Mouse (Mus musculus): Measurements from ENCODE around the gene Ak5. TPM values are rescaled to one million over a fixed set of nuclear protein-coding genes. Genes with fewer than 3 reads are reported as not detected.
"Not testable (repeated sequence)": the region's sequence is repeated elsewhere in the genome, so short reads cannot be mapped to it uniquely, and the experiment has no call there.

The Ak5 gene
- polyA plus RNA-seq, 2 experiments, result 0.94 to 2.2 TPM

DNA sequence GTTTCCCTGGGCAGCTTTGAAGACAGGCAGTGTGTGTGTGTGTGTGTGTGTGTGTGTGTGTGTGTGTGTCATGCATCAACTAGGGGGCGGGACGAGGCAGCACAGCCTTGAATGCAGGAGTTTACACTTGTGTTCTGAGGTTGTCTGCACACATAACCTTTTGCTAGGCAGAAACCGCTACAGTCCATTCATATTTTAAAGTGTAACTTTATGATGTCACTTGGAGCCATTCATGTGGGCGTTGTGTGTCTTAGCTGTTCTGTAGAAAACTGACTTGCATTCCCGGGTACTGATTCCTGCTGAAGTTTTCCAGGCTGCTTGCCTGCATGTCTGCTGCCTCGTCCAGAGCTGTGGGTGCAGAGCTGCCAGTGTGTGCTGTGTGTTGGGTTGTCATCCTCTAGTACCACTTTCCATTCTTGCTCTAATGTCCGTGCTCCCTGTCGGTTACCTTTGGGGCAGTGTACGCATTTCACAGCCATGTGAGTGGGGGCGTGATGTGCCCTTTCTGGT lies 206.1 kb downstream of the Ak5 start:
- H3K27ac ChIP-seq (replicated peaks; ENCODE audit: low read depth, low read length), result no peak overlapping the region
- H3K4me2 ChIP-seq (replicated peaks; ENCODE audit: low read depth, low read length, severe bottlenecking), result no peak overlapping the region
- no peak for TF ChIP-seq POLR2A (IDR thresholded peaks at IDR 0.05; ENCODE audit: borderline replicate concordance, extremely low read depth, insufficient read depth, insufficient read length)
- 0 out of 2 replicates have a peak, but pooled peaks cover 7% of the 10 kb centered on the region for H3K4me1 ChIP-seq (ENCODE audit: control insufficient read depth, insufficient read depth, low read length)
- no peak overlapping the region for H3K9ac ChIP-seq (ENCODE audit: low read depth, low read length, severe bottlenecking)
- H3K27me3 ChIP-seq (ENCODE audit: control insufficient read depth, insufficient read depth, low read length), result no peaks in the 10 kb centered on the region
- no peak for ATAC-seq (ENCODE audit: low FRiP score, low read depth)
- peaks cover 27% of the 10 kb centered on the region for H3K36me3 ChIP-seq (ENCODE audit: control insufficient read depth, insufficient read depth, low read length)
- WGBS, result 88% methylated on average over 10 of the region's 10 CpGs
- no peak overlapping the region for H3K4me3 ChIP-seq (replicated peaks; ENCODE audit: low read length)
- no peaks in the 10 kb centered on the region for H3K9me3 ChIP-seq (ENCODE audit: control insufficient read depth, low read length)
- no peak for DNase-seq (ENCODE audit: low spot score)

DNA sequence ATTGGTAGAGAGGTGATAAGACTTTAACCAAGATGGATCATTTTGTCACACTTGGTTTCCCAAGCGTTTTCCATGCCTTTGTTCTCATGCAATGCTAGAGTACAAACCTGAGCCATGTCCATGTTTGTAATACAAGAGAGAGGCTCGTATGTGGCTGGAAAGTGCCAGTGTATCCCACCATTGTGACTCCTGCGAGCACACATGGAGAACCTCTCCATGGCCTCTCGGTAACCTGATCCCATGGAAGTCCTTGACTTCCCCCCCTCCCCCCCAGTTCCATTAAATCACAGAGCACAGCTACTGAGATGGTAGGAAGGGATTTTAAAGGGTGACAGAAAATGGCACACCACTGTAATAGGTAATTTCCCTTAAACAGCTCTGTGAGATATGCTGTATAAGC lies 207.4 kb downstream of the Ak5 start:
- no peak overlapping the region for H3K9ac ChIP-seq (ENCODE audit: low read depth, low read length, severe bottlenecking)

DNA sequence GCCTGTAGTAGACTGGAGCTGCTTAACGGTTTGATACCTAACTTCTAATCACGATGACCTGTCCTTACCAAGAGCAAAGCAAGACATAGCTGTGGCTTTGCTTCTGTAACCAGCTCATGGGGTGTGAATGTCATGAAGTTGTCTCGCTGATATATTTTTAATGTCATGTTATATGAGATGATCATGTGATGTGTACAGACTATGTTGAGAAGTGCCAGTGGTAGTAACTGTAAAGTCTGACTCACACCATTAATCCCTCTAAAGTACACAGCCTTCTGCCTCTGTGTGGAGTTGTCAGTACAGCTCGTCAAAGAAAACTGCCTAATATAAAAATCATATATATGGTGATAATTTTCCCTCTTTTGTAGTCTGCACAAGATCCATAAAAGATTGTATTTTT lies 209.3 kb downstream of the Ak5 start:
- not testable (repeated sequence) for DNase-seq (ENCODE audit: low spot score); H3K27ac ChIP-seq (replicated peaks; ENCODE audit: low read depth, low read length); ATAC-seq (ENCODE audit: low FRiP score, low read depth); H3K4me3 ChIP-seq (replicated peaks; ENCODE audit: low read length); H3K4me1 ChIP-seq (ENCODE audit: control insufficient read depth, insufficient read depth, low read length); H3K27me3 ChIP-seq (ENCODE audit: control insufficient read depth, insufficient read depth, low read length); H3K4me2 ChIP-seq (replicated peaks; ENCODE audit: low read depth, low read length, severe bottlenecking); H3K9ac ChIP-seq (ENCODE audit: low read depth, low read length, severe bottlenecking); H3K9me3 ChIP-seq (ENCODE audit: control insufficient read depth, low read length)
- 84% methylated on average over 4 of the region's 4 CpGs for WGBS
- H3K36me3 ChIP-seq (ENCODE audit: control insufficient read depth, insufficient read depth, low read length), result peaks cover 57% of the 10 kb centered on the region

More for the DNA sequence above, 207.4 kb downstream of the Ak5 start:
- Histone ChIP-seq H3K4me2 (replicated peaks; ENCODE audit: low read depth, low read length, severe bottlenecking) (no peak overlapping the region), H3K27ac (replicated peaks; ENCODE audit: low read depth, low read length) (no peak overlapping the region), H3K4me1 (ENCODE audit: control insufficient read depth, insufficient read depth, low read length) (0 out of 2 replicates have a peak, but pooled peaks cover 3% of the 10 kb centered on the region), H3K27me3 (ENCODE audit: control insufficient read depth, insufficient read depth, low read length) (no peaks in the 10 kb centered on the region), H3K4me3 (replicated peaks; ENCODE audit: low read length) (no peak overlapping the region), H3K9me3 (ENCODE audit: control insufficient read depth, low read length) (no peaks in the 10 kb centered on the region), H3K36me3 (ENCODE audit: control insufficient read depth, insufficient read depth, low read length) (peaks cover 40% of the 10 kb centered on the region)
- no peak for TF ChIP-seq POLR2A (IDR thresholded peaks at IDR 0.05; ENCODE audit: borderline replicate concordance, extremely low read depth, insufficient read depth, insufficient read length)
- 21% methylated on average over 4 of the region's 4 CpGs for WGBS
- no peak for ATAC-seq (ENCODE audit: low FRiP score, low read depth)
- DNase-seq (ENCODE audit: low spot score), result no peak

DNA sequence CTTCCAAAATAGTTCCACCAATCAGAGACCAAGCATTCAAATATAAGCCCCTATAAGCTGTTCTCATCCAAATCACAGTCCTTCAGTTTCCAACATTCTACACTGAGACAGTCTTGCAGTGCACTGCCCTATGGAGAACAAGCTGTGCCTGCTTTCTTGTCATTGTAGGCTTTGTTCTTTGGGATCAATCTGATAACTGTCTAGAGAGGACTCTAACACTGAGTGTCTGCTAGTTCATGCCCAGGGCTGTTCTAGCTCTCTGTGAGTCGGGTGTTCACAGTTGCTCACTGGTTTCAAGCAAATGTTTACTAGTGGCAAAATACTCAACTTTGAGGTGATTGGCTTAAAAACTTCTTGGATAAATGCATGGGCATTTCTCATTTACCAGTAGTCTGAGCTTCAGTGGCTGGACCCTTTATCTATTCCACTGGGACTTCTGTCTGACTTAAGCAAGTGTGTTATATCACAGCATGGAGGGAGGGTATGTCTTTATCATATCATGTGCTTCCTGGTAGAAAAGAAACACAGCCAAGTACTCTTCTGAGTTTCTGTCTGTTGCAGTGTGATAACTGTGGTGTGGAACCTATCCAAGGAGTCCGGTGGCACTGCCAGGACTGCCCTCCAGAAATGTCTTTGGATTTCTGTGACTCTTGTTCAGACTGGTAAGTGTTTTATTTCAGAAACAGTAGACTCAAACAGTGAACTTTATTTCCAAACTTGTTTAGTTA lies 210.7 kb downstream of the Ak5 start:
- no peak for DNase-seq (ENCODE audit: low spot score)
- no peak overlapping the region for H3K4me2 ChIP-seq (replicated peaks; ENCODE audit: low read depth, low read length, severe bottlenecking)
- no peak for ATAC-seq (ENCODE audit: low FRiP score, low read depth)
- H3K4me1 ChIP-seq (ENCODE audit: control insufficient read depth, insufficient read depth, low read length), result 0 out of 2 replicates have a peak, but pooled peaks cover 3% of the 10 kb centered on the region
- H3K36me3 ChIP-seq (ENCODE audit: control insufficient read depth, insufficient read depth, low read length), result peaks cover 60% of the 10 kb centered on the region
- no peaks in the 10 kb centered on the region for H3K9me3 ChIP-seq (ENCODE audit: control insufficient read depth, low read length)
- H3K4me3 ChIP-seq (replicated peaks; ENCODE audit: low read length), result no peak overlapping the region
- no peak overlapping the region for H3K27ac ChIP-seq (replicated peaks; ENCODE audit: low read depth, low read length)
- H3K9ac ChIP-seq (ENCODE audit: low read depth, low read length, severe bottlenecking), result no peak overlapping the region
- 93% methylated on average over 2 of the region's 2 CpGs for whole genome bisulfite sequencing
- no peaks in the 10 kb centered on the region for H3K27me3 ChIP-seq (ENCODE audit: control insufficient read depth, insufficient read depth, low read length)
- no peak for TF ChIP-seq POLR2A (IDR thresholded peaks at IDR 0.05; ENCODE audit: borderline replicate concordance, extremely low read depth, insufficient read depth, insufficient read length)

DNA sequence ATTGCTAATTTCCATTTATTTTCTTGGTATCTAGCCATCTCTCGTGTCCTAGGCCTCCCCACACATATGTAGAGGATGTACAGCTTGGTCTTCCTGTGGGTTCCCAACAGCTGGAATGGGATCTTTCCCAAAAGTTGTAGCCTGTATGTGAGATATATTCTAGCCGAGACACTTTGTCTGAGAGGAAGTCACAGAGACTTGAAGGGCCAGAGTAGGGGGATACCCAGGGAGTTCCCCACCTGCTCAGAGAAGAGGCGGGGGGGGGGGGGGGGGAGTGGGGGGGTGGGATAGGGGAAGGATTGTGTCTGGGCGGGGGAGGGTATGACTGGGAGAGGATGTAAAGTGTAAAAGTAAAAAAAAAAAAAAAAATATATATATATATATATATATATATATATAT lies 215.0 kb downstream of the Ak5 start:
- H3K36me3 ChIP-seq (ENCODE audit: control insufficient read depth, insufficient read depth, low read length), result peaks cover 88% of the 10 kb centered on the region
- 83% methylated on average over 3 of the region's 4 CpGs for WGBS
- H3K27me3 ChIP-seq (ENCODE audit: control insufficient read depth, insufficient read depth, low read length), result no peaks in the 10 kb centered on the region
- H3K4me2 ChIP-seq (replicated peaks; ENCODE audit: low read depth, low read length, severe bottlenecking), result no peak overlapping the region
- no peak overlapping the region for H3K27ac ChIP-seq (replicated peaks; ENCODE audit: low read depth, low read length)
- H3K9me3 ChIP-seq (ENCODE audit: control insufficient read depth, low read length), result no peaks in the 10 kb centered on the region
- no peak overlapping the region for H3K9ac ChIP-seq (ENCODE audit: low read depth, low read length, severe bottlenecking)
- H3K4me1 ChIP-seq (ENCODE audit: control insufficient read depth, insufficient read depth, low read length), result no peaks in the 10 kb centered on the region
- no peak for DNase-seq (ENCODE audit: low spot score)
- no peak for TF ChIP-seq POLR2A (IDR thresholded peaks at IDR 0.05; ENCODE audit: borderline replicate concordance, extremely low read depth, insufficient read depth, insufficient read length)
- no peak for ATAC-seq (ENCODE audit: low FRiP score, low read depth)
- no peak overlapping the region for H3K4me3 ChIP-seq (replicated peaks; ENCODE audit: low read length)

All from limb, embryonic 14.5 days (tissue).